Mouse (Mus musculus) mammary gland, adult 2 months (tissue): ENCODE results near the gene Vmn2r10. TPM values are rescaled to one million over a fixed set of nuclear protein-coding genes. Genes with fewer than 3 reads are reported as not detected.

Experiments
- polyA plus RNA-seq: library from polyadenylated mRNA; depleted of rRNA; stranded (reverse); fragments of >200 nt; gene quantifications from 2 replicates; pipeline ENCODE4 v1.2.3, GENCODE M21; 2012; ENCODE audit warnings: low replicate concordance; rRNA removed

Gene Vmn2r10
- not detected in 2 replicates for polyA plus RNA-seq

DNA sequence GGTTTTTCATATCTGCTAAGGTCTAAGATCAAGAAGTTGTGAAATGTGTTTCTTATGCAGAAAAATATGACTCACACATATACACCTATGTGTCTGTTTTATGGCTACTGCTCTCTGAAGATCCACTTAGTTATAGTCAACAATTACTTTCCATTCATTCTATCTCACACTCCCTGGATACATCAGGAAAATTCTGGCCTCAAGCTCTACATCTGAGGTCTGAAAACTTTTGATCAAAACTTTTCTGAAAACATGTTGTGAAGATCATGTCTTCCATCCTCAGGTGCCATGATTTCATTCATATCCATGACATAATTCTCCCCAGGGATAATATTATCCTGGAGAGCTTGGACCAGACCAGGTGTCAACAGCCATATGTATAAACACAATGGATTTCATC, at the start of gene Vmn2r10:
Gene Vmn2r10 (minus strand): TSS at position 101 of the 400 bp plus-strand sequence.

Other genes starting within 250 kb of the Vmn2r10 start
- not detected in 2 replicates for gene Rnf212, start 231.5 kb downstream of the Vmn2r10 start, polyA plus RNA-seq
- not detected in 2 replicates for gene Tmed11, start 211.2 kb downstream of the Vmn2r10 start, polyA plus RNA-seq
- gene Vmn2r8, start 197.7 kb downstream of the Vmn2r10 start, polyA plus RNA-seq: not detected in 2 replicates
- gene Vmn2r9, start 153.9 kb downstream of the Vmn2r10 start, polyA plus RNA-seq: not detected in 2 replicates
- not detected in 2 replicates for gene Vmn2r11, start 53.0 kb upstream of the Vmn2r10 start, polyA plus RNA-seq
- gene Vmn2r12, start 91.4 kb upstream of the Vmn2r10 start, polyA plus RNA-seq: not detected in 2 replicates
- gene Vmn2r13, start 185.7 kb upstream of the Vmn2r10 start, polyA plus RNA-seq: not detected in 2 replicates
- gene Vmn2r14, start 218.2 kb upstream of the Vmn2r10 start, polyA plus RNA-seq: not detected in 2 replicates